ENCODE assay signal across 8 mouse cellular contexts in the genomic region with DNA sequence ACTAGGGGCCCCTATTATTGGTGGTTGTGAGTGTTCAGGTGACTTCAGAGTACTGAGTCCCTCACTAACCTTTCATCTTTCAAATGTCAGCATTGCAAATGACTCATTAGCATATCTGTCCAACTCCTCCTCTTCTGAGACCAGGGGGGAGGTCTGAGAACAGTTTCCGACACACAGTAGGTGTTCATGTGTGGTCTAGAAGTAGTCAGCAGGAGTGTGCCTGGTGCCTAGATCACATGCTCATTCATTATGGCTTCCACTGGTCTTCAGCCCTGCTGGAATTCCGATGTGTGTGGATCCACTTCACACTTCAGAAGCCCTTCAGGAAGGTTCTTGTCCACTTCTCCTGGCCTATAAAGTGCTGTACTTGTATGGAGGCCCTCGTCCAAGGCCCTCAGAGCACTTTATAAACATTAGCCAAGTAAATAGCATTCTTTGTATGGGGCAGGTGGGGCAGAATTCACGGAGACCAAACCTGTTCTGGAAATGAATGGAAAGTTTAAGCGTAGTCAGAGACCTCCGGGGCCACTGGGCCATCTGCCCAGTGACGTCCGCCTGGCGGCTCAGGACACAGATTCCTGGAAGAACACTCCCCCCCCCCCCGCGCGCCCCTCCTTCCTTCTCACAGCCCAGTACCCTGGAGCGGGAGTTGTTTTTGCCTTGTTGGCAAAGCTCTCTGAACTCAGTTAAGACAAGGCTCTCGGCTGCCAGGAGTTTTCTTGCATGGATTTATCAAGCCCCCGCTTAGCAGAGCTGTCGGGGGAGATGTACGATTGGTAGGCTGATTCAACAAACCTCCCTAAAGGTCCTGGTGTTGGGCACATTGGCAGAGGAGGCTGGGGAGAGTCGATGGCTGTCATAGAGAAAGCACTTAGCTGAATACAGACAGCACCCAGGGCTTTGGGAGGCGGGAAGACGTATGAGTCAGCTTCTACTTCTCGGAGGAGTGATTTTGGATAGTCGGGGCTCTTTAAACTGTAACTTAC.
DNase-seq lines count a peak whose midpoint lies in the region; ATAC-seq lines count a peak whose summit lies in the region.

No protein-coding gene starts in this region.

- no peaks in the 10 kb centered on the region for H3K9me3 ChIP-seq in heart, embryonic 11.5 days (replicated peaks; ENCODE audit: control insufficient read depth, low read length)
- H3K9me3 ChIP-seq in stomach, embryonic 15.5 days, result no peaks in the 10 kb centered on the region

- H3K27ac ChIP-seq in heart, embryonic 11.5 days (ENCODE audit: low read depth, low read length), result no peak overlapping the region
- 0 out of 2 replicates have a peak overlapping the region, but pooled peaks have one; percentile 51 for H3K27ac ChIP-seq in stomach, embryonic 15.5 days

- WGBS in heart, embryonic 11.5 days (ENCODE audit: insufficient replicate concordance), result 39% methylated on average over 22 of the region's 22 CpGs
- WGBS in stomach, embryonic 15.5 days, result 24% methylated on average over 22 of the region's 22 CpGs

- DNase-seq in frontal cortex, postnatal 36 days (ENCODE audit: low spot score in 2 of 2), result peak; percentile 49 to 61
- no peak for DNase-seq in frontal cortex, postnatal 10 days (ENCODE audit: low spot score in 2 of 2)
- DNase-seq in NIH3T3 (ENCODE audit: low read depth), result peak; percentile 98
- peak; percentile 74 to 84 for DNase-seq in kidney, postnatal 4 days
- DNase-seq in thymus, postnatal 25 days, result no peak
- no peak for DNase-seq in T-cell, adult 2 months (ENCODE audit: low spot score)

- no peak for ATAC-seq in heart, embryonic 11.5 days (replicated peaks; ENCODE audit: insufficient number of reproducible peaks, low FRiP score, low TSS enrichment)
- ATAC-seq in stomach, embryonic 15.5 days (ENCODE audit: insufficient read depth, low FRiP score, low read depth), result peak; percentile 76

- H3K9ac ChIP-seq in heart, embryonic 11.5 days (ENCODE audit: low read depth, low read length), result no peak overlapping the region
- H3K9ac ChIP-seq in stomach, embryonic 15.5 days, result no peak overlapping the region

- H3K4me3 ChIP-seq in heart, embryonic 11.5 days (ENCODE audit: low read depth, low read length), result no peak overlapping the region
- no peak overlapping the region for H3K4me3 ChIP-seq in stomach, embryonic 15.5 days (replicated peaks)

- H3K4me2 ChIP-seq in heart, embryonic 11.5 days, result 0 out of 2 replicates have a peak overlapping the region, but pooled peaks have one; percentile 6
- H3K4me2 ChIP-seq in stomach, embryonic 15.5 days, result no peak overlapping the region

- no peaks in the 10 kb centered on the region for H3K36me3 ChIP-seq in heart, embryonic 11.5 days (ENCODE audit: control insufficient read depth, insufficient read depth, low read length)
- H3K36me3 ChIP-seq in stomach, embryonic 15.5 days, result no peaks in the 10 kb centered on the region

- no peaks in the 10 kb centered on the region for H3K27me3 ChIP-seq in heart, embryonic 11.5 days (ENCODE audit: control insufficient read depth, insufficient read depth, low read length)
- no peaks in the 10 kb centered on the region for H3K27me3 ChIP-seq in stomach, embryonic 15.5 days (replicated peaks)

- peaks cover 16% of the 10 kb centered on the region for H3K4me1 ChIP-seq in heart, embryonic 11.5 days (ENCODE audit: control insufficient read depth, insufficient read depth, low read length)
- peaks cover 11% of the 10 kb centered on the region for H3K4me1 ChIP-seq in stomach, embryonic 15.5 days

Comparison
In these comparisons a context has a peak if more than half of its experiments do, and no peak if none do; other contexts are left out.
1. DNase-seq: peak in frontal cortex, postnatal 36 days (2 of 2), NIH3T3 (single experiment) and kidney, postnatal 4 days (2 of 2); none in frontal cortex, postnatal 10 days (0 of 2), thymus, postnatal 25 days (single experiment) and T-cell, adult 2 months (single experiment).